25 mouse cellular contexts compared by ENCODE assay signal in the genomic region with DNA sequence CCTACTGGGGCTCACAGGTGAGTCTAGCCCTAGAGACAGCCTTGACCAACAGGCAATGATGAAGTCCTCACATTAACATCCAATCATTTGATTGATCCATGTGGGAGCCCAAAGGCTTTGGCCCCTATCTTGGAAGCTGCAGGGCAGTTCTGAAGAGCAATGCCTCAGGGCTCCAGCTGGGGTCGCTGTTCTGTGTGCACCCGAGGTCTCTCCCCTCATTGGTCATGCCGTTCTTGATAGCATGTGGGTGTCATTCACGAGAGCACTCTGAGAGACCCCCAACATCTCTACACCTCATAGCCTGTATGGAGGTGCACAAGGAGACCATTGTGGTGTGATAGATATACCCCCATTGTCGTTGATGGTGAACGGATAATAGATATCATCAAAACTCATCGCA. TPM values are rescaled to one million over a fixed set of nuclear protein-coding genes. Genes with fewer than 3 reads are reported as not detected.
"Had no signal": no experiment of that assay in that cellular context is flagged by ENCODE, and none has a peak within 500 bp of the region (broad histone marks: within the 10 kb centered on the region; RNA-seq: fewer than 3 reads in every experiment).

No protein-coding gene starts in this region.

- ATAC-seq: hindbrain, embryonic 16.5 days; inflammation-experienced regulatory T-cells, adult 6 months; intestine, embryonic 15.5 days; intestine, postnatal 0 days had no signal

- H3K9ac ChIP-seq: hindbrain, embryonic 12.5 days; hindbrain, embryonic 14.5 days; intestine, embryonic 15.5 days; limb, embryonic 12.5 days had no signal

- H3K27ac ChIP-seq: gastrocnemius, adult 2 months; heart, adult 2 months; hindbrain, embryonic 10.5 days; hindbrain, embryonic 12.5 days; hindbrain, embryonic 14.5 days; intestine, embryonic 15.5 days; layer of hippocampus, adult 2 months; left cerebral cortex, adult 2 months; limb, embryonic 10.5 days; limb, embryonic 12.5 days had no signal

- H3K9me3 ChIP-seq: hindbrain, embryonic 10.5 days; hindbrain, embryonic 12.5 days; intestine, embryonic 15.5 days; limb, embryonic 10.5 days; limb, embryonic 12.5 days had no signal

- H3K27me3 ChIP-seq: hindbrain, embryonic 12.5 days; intestine, embryonic 15.5 days; limb, embryonic 12.5 days had no signal

- H3K4me3 ChIP-seq: gastrocnemius, adult 2 months; heart, adult 2 months; hindbrain, embryonic 10.5 days; hindbrain, embryonic 12.5 days; intestine, embryonic 15.5 days; layer of hippocampus, adult 2 months; left cerebral cortex, adult 2 months; limb, embryonic 10.5 days; limb, embryonic 12.5 days had no signal

- H3K4me2 ChIP-seq: heart, embryonic 11.5 days; hindbrain, embryonic 12.5 days; hindbrain, embryonic 14.5 days; intestine, embryonic 15.5 days; limb, embryonic 12.5 days had no signal

- DNase-seq: gastrocnemius, adult 2 months; gastrocnemius, postnatal 10 days; gastrocnemius, postnatal 25 days; heart, adult 2 months; heart, postnatal 10 days; heart, postnatal 4 days; kidney, adult 18-20 months; kidney, adult 8-10 months; kidney, postnatal 10 days; kidney, postnatal 25 days; kidney, postnatal 4 days; liver had no signal

- H3K4me1 ChIP-seq: intestine, embryonic 15.5 days had no signal

- H3K36me3 ChIP-seq: hindbrain, embryonic 10.5 days; hindbrain, embryonic 12.5 days; intestine, embryonic 15.5 days; limb, embryonic 10.5 days; limb, embryonic 12.5 days had no signal

RNA-seq across cellular contexts. Expression of a gene that starts 18.9 kb away (rescaled TPM):
- polyA plus RNA-seq: heart, adult 2 months; heart, embryonic 14.5 days; inflammation-experienced regulatory T-cells, adult 6 months; limb, embryonic 10.5 days; limb, embryonic 12.5 days had no signal
